Mouse (Mus musculus): Measurements from ENCODE around the gene Pkig.
"Not testable (repeated sequence)": the region's sequence is repeated elsewhere in the genome, so short reads cannot be mapped to it uniquely, and the experiment has no call there.

Gene Pkig

DNA sequence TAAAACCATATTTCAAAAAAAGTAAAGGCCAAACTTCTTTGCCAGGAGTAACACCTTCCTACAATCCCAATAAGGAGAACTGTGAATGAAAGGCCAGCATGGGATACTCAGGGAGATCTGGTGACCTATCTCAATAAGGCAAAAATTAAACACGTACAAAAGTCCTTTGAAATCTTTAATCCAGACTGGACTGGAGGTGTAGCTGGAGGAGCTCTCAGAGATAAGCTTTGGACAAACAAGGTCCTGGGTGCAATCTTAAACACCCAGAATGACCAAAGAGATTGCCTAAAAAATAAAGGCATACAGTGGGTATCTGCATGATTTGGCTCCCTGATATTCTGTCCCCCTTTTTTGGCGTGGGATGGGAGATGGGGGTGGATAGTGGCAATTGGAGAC lies 14.6 kb upstream of the Pkig start:
- no peak for DNase-seq (ENCODE audit: low read depth, low spot score)

DNA sequence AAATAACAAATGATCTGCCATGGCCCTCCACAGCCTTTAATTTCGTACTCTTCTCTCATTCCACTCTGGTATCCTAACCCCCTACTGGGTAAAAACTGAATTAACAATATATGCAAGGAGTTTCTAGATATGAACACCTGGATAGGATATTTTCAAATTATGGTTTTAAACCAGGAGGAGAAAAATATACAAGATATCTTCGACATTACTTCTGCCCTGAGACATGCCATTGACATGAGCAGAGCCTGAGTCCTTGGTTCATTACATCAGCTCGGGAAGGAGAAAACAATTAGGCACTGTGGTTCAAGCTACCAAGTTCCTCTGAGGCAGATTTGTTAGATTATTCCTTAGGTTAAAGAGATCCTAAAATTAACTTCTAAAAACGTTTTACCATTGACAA lies 14.1 kb upstream of the Pkig start:
- no peak for DNase-seq (ENCODE audit: low read depth, low spot score)

DNA sequence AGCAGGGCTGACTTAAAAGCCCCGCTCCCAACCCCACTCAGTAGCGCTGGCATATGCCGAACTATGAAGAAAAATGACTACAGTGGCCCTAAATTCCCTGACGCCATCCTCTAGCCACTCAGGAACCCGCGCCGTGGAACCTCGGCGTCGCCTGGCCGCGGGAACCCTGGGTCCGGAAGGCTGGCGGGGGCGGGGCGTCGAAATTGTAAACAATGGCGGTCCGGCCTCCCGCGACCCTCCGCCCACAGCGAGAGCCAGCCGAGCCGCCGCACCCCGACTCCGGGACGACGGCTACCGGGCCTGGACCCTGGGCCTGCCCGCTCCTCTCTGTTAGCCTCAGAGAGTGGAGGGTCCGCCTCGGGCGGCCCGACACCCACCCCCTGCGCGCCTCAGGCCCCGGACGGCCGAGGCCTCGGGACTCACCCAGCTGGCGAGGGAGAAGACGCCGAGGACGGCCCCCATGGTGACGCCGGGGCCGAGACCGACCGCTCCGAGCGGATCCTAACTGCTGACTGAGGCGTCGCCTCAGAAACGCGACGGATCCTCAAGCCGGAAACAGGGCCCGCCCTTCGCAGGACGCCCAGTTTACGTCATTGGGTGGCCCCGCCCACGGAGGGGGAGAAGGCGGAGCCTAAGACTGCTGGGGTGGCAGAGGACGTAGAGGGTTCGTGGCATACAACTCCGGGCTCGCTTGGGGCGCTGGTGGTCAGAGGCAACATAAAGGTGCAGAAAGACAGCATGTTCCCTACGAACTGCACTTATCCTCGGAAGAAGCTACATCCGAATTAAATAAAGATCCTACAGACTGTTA lies 13.4 kb upstream of the Pkig start, which contains the start of gene Serinc3:
Gene Serinc3 (minus strand): TSS at position 557 of the 811 bp plus-strand sequence.
- peak; percentile 99 for DNase-seq (ENCODE audit: low read depth, low spot score)

DNA sequence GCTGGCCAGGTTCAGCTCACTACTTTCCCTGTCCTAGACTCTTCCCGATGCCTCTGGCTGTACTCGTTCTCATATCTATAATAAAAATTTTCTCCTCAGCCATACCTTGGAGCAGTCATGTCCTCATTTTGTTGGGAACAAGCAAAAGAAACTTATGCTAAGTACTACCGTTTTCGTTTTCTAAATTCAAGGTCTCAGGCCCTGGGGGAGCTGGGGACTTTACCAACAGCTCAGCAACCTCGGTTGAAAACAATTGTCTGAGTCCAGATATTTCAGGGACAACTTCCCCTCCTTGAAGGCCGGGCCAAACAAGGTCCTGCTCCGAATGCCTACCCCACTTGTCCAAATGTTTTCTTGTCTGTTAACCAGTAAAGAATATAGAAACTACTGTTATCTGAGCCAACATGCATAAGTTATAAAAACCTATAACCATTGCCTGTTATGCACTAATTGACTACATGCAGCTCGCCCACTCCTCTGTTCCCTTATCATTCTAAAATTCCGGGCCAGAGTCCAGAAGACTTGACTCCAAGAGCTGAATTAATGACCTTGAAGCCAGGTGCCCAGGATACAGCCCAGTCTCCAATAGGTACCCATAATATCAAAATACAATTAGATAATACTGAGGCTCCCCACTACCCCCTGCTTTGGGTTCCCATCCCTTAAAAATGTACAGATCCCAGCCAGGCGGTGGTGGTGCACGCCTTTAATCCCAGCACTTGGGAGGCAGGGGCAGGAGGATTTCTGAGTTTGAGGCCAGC lies 12.3 kb upstream of the Pkig start:
- DNase-seq (ENCODE audit: low read depth, low spot score): no peak

DNA sequence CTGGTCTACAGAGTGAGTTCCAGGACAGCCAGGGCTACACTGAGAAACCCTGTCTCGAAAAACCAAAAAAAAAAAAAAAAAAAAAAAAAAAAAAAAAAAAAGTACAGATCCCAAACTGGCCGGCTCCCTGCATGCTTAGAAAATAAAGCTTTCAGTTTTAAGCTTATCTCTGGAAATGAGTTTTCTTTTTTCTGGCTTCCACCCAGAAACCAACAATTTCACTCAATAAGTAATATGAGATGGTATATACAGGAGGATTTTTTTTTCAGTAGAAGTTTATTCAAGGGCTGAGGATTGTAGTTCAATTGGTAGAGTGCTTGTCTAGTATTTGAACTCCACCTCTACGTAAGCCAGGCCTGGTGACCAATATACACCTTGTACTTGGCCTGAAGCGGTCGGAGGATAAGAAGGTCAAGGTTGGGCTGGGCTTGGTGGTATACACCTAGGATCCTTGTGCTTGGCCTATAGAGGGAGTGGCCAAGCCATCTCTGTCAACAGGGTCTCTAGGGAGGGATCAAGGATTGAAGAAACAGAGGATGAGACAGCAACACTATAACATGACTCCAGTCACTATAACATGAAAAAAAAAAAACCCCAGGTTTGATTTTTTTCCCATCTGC lies 11.6 kb upstream of the Pkig start:
- no peak for DNase-seq (ENCODE audit: low read depth, low spot score)

DNA sequence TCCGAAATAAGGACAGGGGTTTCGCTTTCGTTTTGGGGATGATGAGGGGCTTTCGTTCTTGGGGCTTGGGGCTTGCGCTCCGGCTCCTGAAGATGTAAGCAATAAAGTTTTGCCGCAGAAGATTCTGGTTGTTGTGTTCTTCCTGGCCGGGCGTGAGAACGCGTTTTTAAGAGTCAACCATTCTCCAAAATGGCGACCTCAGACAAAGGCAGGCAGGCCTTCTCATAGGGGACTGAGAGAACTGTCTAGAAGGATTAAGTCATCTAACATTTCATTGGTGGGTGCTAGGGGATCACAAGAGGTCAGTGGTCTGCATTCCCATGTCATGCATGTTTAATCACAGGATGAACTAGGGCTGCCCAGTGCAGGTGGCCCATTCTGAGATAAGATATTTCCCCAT lies 2.5 kb upstream of the Pkig start:
- DNase-seq (ENCODE audit: low read depth, low spot score): not testable (repeated sequence)

DNA sequence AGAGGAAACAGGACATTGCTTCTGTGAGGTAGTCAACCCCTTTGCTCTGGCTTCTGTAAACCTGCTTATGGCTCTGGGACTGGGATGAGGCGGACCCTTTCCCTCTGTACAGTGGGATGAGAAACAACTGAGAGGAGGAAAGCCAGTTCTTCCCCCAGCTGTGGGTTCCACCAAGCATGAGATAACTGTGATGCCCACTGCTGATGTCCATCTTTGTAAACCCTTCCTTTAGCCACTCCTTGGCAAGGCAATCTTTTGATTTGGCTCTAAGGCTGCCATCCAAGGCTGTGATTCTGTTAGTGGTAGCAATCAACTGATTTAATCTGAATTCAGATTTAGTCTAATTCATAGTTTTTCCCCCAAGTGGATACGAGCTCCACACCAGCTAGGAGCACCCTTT lies 700 bp upstream of the Pkig start:
- DNase-seq (ENCODE audit: low read depth, low spot score): no peak

DNA sequence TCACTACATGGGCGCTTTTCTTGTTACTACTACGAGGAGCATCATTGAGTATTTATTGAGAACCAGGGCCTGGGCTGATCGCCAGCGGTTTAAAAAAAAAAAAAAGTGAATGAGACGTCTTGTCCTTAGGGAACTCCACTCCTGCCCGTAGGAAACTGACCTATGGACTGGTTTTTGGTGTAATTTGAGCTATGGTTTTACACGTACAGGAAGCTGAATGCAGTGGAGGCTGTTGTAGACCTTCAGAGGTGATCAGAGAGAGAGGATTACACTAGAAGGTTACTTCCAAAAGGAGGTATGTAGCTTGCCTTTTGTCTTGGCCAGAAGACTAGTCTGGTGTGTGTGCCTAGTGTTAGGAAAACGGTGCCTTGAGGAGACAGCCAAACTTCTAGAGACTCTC lies 755 bp downstream of the Pkig start:
- DNase-seq (ENCODE audit: low read depth, low spot score): no peak

DNA sequence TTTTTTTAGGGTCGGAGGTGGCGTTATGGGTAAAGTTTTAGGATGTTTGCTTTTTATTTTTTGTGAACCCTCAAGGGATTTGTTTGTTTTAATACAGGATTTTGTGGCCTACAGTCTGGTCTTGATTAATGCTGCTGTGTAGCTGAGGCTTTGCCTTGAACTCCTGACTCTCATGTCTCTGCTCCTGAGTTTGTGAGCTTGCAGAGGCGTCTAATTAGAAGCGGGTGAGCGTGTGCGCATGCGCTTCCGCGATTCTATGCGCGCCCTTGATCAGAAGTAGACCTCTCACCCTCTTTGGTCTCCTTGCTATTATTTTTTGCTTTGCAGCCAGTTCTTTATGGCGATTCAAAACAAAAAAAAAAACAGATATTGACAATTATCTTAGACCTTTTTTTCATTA lies 1.2 kb downstream of the Pkig start:
- no peak for DNase-seq (ENCODE audit: low read depth, low spot score)

DNA sequence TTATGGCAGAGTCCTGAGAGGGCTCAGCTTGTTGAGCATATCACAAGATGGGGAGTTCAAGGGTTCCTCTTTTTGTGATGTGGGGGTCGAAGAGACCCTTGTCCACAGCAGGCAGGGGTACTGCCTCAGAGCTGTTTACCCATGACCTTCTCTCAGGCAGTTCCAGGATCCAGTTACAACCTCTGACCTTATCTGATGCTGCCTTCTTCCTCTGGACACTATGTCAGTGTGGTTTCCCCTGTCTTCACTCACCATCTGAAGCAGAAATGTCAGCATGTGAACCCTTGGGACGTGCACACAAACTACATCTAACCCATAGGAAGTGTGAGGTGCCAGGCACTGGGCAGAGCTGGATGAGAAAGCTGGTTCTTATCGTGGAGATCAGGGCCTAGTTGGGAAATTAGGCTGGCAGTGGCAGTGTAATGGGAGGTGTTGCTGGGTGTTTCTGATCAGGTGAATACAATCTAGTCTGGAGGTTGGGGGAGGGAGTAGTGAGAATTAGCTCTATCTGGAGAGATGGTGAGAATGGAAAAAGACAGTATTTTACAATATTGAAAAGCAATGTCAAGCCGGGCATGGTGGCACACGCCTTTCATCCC lies 2.0 kb downstream of the Pkig start:
- DNase-seq (ENCODE audit: low read depth, low spot score): no peak

DNA sequence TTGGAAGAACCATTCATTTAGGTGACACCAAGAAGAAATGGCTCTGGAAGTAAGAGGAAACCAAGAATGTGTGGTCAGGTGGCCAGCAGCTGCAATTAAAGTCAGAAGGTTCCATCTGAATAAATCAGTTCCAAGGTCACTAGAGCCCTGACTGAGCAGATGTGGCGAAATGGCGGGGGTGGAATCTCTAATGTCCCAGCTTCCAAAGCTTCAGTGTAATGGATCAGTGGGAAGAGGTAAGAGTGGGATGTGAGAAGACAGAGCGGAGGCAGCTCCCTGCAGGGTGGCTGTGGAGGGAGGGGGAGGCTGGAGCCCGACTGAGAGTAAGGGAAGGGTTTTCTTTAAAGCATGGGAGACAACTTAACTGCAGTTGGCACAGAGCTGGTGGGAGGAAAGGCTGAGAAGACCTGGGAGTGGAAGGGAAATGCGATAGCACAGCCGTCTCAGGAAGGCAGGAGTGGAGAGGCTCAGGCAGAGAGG lies 3.2 kb downstream of the Pkig start:
- no peak for DNase-seq (ENCODE audit: low read depth, low spot score)

DNA sequence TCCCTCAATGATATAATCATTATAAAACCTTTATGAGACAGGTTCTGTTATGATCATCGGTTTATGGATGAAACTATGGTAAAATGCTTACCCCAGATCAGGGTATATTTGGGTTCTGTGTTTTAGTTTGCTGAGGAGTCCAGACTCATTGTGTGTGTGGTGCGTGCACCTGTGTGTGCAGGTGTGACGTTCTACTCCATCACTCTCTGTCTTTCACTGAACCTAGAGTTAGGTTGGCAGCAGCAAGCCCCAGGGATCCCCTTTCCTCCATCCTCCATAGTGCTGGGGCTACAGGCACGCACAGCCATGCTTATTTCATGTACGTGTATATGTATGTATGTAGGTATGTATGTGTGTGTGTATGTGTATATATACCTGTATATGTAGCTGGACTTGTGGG lies 3.9 kb downstream of the Pkig start:
- DNase-seq (ENCODE audit: low read depth, low spot score): no peak

DNA sequence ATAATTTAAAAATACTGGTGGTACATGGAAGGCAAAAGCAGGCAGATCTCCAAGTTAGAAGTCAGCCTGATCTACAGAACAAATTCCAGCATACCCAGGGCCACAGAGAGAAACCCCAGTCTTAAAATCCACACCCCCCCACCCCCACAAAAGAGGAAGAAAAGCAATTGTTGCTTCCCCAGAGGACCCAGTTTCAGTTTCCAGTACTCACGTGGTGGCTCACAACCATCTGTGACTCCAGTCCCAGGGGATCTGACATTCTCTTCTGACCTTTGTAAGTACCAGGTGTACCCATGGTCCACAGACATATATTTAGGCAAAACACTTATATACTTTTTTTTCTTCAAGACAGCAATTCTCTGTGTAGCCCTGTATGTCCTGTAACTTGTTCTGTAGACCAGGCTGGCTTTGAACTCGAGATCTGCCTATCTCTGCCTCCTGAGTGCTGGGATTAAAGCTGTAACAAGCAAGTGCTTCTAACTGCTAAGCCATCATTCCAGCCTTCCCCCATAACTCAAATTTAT lies 4.6 kb downstream of the Pkig start:
- DNase-seq (ENCODE audit: low read depth, low spot score): no peak

DNA sequence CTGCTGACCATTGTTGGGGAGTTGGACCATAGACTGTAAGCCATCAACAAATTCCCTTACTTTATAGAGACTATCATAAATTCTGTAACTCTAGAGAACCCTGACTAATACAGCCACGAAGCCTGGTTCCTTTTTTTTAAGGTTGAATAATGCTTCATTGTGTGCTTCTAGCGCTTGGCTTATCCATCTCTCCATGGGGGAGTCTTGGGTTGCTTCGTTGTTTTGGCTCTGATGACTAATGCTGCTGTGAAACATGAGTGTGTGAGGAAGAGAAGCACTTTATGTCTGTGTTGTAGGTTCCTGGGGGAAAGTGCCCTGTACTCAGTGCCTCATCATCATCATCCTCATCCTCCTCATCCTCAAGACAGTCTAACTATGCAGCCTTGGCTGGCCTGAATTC lies 5.7 kb downstream of the Pkig start:
- DNase-seq (ENCODE audit: low read depth, low spot score): no peak

DNA sequence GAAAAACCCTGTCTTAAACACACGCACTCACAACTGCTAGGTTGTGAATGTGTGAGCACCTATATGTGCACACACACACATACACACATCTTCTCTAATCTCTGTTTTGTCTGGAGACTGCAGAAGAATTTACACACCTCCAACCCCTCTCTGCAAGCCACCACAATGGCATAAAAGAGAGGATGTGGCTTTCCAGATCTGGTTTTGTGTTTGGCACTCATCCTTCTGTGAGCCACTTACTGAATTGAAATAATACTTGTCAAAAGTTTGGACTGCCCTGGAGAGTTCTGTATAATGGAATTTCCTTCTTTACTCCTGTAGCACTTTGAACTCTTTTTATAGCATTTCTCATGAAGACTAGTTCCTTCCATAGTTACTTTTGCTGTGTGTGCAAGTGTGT lies 8.9 kb downstream of the Pkig start:
- no peak for DNase-seq (ENCODE audit: low read depth, low spot score)

DNA sequence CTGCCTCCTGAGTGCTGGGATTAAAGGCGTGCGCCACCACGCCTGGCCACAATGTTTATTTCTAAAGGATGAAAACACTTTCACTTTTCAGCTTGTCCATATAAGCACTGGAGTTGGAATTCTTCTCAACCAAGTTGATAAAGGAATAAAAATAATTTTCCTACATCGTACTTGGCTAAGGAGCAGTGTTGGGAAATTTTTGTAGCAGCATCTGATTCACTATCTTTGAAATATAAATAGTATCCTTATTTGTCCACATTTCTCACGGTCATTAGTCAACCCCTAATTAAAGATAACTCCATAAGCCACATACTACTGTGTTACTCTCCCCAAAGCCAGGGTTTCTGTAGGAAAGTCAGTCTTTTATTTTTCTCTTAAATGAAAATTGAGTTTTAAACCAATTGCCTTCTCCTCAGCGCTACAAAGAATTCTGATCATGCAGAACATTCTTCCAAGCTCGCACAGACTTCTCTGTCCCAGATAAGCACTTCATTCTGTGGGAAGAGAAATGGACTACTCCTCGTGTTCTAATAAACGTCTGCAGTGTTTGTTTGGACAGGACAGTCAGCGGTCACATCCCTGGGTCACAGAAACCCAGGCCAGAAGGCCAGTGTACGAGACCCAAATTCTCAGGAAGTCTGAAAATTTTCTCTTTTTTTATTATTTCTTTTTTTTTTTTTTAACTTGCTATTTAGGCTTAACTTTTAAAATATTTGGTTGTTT lies 12.8 kb downstream of the Pkig start:
- no peak for DNase-seq (ENCODE audit: low read depth, low spot score)

DNA sequence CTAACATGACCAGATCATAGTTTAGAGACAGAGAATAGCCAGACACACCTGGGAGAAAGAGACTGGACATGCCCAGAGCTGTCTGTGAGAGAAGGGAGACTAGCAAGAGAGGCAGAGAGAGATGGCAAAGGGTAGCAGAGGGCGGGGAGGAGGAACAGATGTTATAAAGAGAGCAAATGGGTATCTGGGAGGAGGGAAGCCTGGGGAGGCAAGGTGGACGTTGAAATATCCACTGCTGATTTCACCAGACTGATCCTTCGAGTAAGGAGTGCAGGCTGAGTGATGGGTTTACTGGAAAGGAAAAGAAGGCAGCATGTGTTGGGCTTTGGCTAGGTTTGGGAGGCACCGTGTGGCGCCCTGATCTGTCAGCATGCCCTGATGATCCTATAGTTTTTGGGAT lies 16.2 kb downstream of the Pkig start:
- no peak for DNase-seq (ENCODE audit: low read depth, low spot score)

DNA sequence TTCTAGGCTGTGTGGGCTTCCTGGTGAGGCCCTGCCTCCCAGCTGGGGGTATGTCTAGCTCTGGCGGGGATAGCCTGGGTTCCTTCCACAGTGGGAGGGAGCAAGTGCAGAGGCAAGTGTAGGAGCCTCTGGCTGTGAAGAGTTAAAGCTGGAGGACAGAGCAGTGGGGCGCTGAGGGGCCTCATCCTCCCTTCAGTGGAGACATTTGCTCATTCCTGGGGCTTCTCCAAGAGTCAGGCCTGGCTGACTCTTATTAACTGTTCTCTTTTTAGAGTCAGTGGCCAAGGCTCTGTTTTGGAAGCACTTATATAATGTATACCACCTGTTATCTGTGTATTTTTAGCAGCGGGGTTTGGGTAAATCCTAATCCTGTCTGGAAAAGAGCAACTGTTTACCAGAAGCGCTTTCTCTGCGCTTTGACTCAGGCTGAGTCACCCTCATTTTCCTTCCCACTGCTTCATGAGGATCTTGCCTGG lies 17.0 kb downstream of the Pkig start:
- DNase-seq (ENCODE audit: low read depth, low spot score): no peak

DNA sequence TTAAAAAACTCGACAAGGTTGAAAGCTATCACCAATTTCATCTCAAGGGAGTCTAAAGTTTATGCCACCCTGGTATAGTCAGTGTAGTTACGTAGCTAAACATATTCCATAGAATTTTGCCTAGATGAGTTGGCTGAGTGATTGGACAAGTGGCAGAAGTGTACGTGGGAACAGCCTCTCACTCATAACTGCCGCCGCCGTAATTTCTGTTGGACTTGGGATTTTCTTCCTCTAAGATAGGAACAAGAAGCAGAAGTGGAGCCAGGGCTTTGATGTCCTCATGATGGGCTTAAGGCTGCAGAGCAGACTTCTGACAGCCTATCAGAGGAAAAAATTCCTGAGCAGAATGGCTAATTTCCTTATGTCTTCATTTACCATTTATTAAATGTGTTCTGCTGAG lies 17.5 kb downstream of the Pkig start:
- no peak for DNase-seq (ENCODE audit: low read depth, low spot score)

DNA sequence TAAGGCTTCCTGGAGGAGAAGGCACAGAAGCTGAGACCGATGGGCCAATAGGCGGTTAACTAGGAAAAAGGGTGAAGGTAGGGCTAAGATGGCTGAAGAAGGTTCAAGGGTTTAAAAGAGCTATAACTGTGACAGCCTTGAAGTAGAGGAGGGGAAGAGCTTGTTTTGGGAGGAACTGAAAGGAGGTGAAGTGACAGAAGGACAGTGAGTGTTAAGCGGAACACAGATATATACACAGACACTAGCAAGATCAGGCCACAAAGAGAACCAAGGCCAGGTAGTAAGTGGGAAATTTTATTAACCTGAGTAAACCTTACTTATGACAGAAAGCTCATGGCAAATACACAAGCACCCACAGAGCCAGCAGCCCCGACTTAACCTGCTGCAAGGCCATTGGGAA lies 18.1 kb downstream of the Pkig start:
- DNase-seq (ENCODE audit: low read depth, low spot score): no peak

DNA sequence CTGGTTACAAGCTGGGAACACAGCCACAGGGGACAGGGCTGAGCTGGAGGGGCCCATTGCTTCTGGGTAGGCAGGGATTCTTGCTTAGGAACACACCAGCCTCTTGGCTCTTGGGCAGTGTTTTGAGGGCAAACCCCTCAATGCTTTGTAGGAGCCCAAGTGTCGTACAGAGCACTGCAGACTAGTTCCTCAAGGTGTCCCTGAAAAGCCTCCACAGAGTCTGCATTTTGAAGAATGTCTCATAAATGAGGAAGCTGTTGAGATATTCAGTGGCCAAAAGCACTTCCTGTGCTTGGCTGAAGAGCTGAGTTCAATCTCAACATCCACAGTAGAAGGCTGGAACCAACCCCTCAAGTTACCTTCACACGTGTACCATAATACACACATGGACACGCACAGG lies 18.6 kb downstream of the Pkig start:
- DNase-seq (ENCODE audit: low read depth, low spot score): no peak
